Mouse (Mus musculus) adipose tissue, adult 10 weeks (tissue): ENCODE measurements around the gene Spatc1l. TPM values are rescaled to one million over a fixed set of nuclear protein-coding genes. Genes with fewer than 3 reads are reported as not detected.

Experiments used
- polyA plus RNA-seq: library from polyadenylated mRNA; stranded (reverse); fragments of 350-450 nt; fragmentation: Illumina TruSeq; extraction: RNeasy Lipid Tissue Mini Kit (QIAGEN cat#74804); gene quantifications from one replicate; pipeline ENCODE4 v1.2.3, GENCODE M21; 2014; ENCODE audit warnings: low read depth, low replicate concordance

The Spatc1l gene
- 3.0 TPM for polyA plus RNA-seq

GRCm38 (mm10) chr10:76561972-76562371, at the start of gene Spatc1l:
Spatc1l (plus strand) TSS chr10:76562272.

GRCm38 (mm10) chr10:76531375-76531774, 30.7 kb upstream of the Spatc1l start, which contains the start of gene Lss:
Lss (plus strand) TSS chr10:76531588.

GRCm38 (mm10) chr10:76575374-76575773, 13.3 kb downstream of the Spatc1l start, which contains the start of gene Ftcd:
Ftcd (plus strand) TSS chr10:76575648.

Other genes with a start within 250 kb of the Spatc1l start
- gene Dip2a, start 217.0 kb upstream of the Spatc1l start, polyA plus RNA-seq = 13.6 TPM
- not detected for gene AC141477.1, start 121.8 kb upstream of the Spatc1l start, polyA plus RNA-seq
- gene Pcnt, start 119.5 kb upstream of the Spatc1l start, polyA plus RNA-seq = 14.6 TPM
- 2.1 TPM for gene 2610028H24Rik, start 113.2 kb upstream of the Spatc1l start, polyA plus RNA-seq
- 26.8 TPM for gene Mcm3ap, start 93.3 kb upstream of the Spatc1l start, polyA plus RNA-seq
- gene Ybey, start 93.2 kb upstream of the Spatc1l start, polyA plus RNA-seq = 3.0 TPM
- gene Lss, start 30.7 kb upstream of the Spatc1l start, polyA plus RNA-seq = 23.9 TPM
- 2.0 TPM for gene Ftcd, start 13.4 kb downstream of the Spatc1l start, polyA plus RNA-seq
- gene Col6a2, start 61.4 kb downstream of the Spatc1l start, polyA plus RNA-seq = 166 TPM
- 204 TPM for gene Col6a1, start 163.9 kb downstream of the Spatc1l start, polyA plus RNA-seq